Mouse (Mus musculus): ENCODE measurements around the gene Gpx2. TPM values are rescaled to one million over a fixed set of nuclear protein-coding genes. Genes with fewer than 3 reads are reported as not detected.

Gene Gpx2
- polyA plus RNA-seq, 1 experiment from 2014 or later: 98.3 TPM

DNA sequence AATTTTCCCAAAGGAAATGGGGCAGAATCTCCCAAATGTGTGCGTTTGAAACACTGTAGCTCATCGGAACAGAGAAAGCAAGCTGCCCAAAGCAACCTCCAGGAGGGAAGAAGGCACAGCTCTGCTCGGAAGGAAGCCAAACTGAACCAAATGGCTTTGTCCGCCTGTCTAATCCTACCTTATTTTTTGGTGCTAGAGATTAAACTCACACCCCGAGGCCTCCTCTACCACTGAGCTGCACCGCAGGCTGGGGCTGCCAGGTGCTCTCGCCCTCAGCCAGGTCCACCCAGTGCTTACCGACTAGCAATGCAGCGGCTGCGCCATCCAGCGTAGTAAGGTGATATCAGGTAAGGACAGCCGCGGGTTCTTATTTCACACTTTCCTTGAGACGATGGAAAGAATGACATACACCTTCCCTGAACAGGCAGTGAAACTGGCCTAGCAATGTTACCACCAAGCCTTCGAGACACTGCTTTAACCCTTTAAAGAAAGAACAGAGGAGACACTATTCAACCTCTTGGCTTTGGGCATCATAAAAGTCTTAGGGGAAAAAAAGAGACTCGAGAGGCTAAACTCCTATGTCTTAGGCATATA, 44.4 kb downstream of the Gpx2 start:
- ATAC-seq (replicated peaks; ENCODE audit: low FRiP score, low TSS enrichment, low read depth) (no peak), DNase-seq (ENCODE audit: low spot score) (no peak)
- H3K4me3 ChIP-seq (ENCODE audit: low read depth, low read length): no peak overlapping the region
- no peak overlapping the region for H3K27ac ChIP-seq (ENCODE audit: low read depth)
- no peaks in the 10 kb centered on the region for H3K4me1 ChIP-seq (replicated peaks; ENCODE audit: control insufficient read depth, insufficient read depth, low read length)
- H3K4me2 ChIP-seq (ENCODE audit: low read length): no peak overlapping the region
- no peaks in the 10 kb centered on the region for H3K36me3 ChIP-seq (ENCODE audit: control insufficient read depth, insufficient read depth, low read length)
- no peaks in the 10 kb centered on the region for H3K27me3 ChIP-seq (replicated peaks; ENCODE audit: control insufficient read depth, insufficient read depth, low read length)
- no peak overlapping the region for H3K9ac ChIP-seq (ENCODE audit: low read length)
- WGBS: 77% methylated on average over 16 of the region's 16 CpGs
- H3K9me3 ChIP-seq (ENCODE audit: control insufficient read depth, low read length): no peaks in the 10 kb centered on the region

Other genes with a start within 250 kb of the Gpx2 start
- gene Sptb, start 85.0 kb downstream of the Gpx2 start, polyA plus RNA-seq (2014; fragmentation: Nextera tagmentation; extraction: Ambion mirVana): 1.5 and 1.6 TPM in 2 replicates
- 143 and 146 TPM in 2 replicates for gene Churc1, start 30.0 kb downstream of the Gpx2 start, polyA plus RNA-seq (2014; fragmentation: Nextera tagmentation; extraction: Ambion mirVana)
- gene Fntb, start 30.0 kb downstream of the Gpx2 start, polyA plus RNA-seq (2014; fragmentation: Nextera tagmentation; extraction: Ambion mirVana): 39.3 and 44.6 TPM in 2 replicates
- gene Rab15, start 27.4 kb upstream of the Gpx2 start, polyA plus RNA-seq (2014; fragmentation: Nextera tagmentation; extraction: Ambion mirVana): 22.3 and 23.3 TPM in 2 replicates
- 27.5 and 33.4 TPM in 2 replicates for gene Max, start 166.6 kb upstream of the Gpx2 start, polyA plus RNA-seq (2014; fragmentation: Nextera tagmentation; extraction: Ambion mirVana)

All from intestine, embryonic 14.5 days (tissue).